Mouse (Mus musculus): ENCODE results near the gene Plac1.

The Plac1 gene

GRCm38 (mm10) chrX:53197681-53198080 lies 42.2 kb downstream of the Plac1 start:
- no peak for DNase-seq (ENCODE audit: low spot score)

GRCm38 (mm10) chrX:53196392-53196791 lies 43.5 kb downstream of the Plac1 start:
- no peak for DNase-seq (ENCODE audit: low spot score)

GRCm38 (mm10) chrX:53188692-53189091 lies 51.2 kb downstream of the Plac1 start:
- no peak for DNase-seq (ENCODE audit: low spot score)

GRCm38 (mm10) chrX:53179801-53180200 lies 60.1 kb downstream of the Plac1 start:
- DNase-seq (ENCODE audit: low spot score): no peak

- DNase-seq (ENCODE audit: low spot score): no peak
Observed at GRCm38 (mm10) chrX:53176296-53176695, 63.6 kb downstream of the Plac1 start.

GRCm38 (mm10) chrX:53168623-53169022 lies 71.3 kb downstream of the Plac1 start:
- DNase-seq (ENCODE audit: low spot score): no peak

GRCm38 (mm10) chrX:53166901-53167525 lies 72.9 kb downstream of the Plac1 start:
- no peak for DNase-seq (ENCODE audit: low spot score)

- no peak for DNase-seq (ENCODE audit: low spot score)
Observed at GRCm38 (mm10) chrX:53166251-53166900, 73.5 kb downstream of the Plac1 start.

GRCm38 (mm10) chrX:53162589-53162988 lies 77.3 kb downstream of the Plac1 start:
- no peak for DNase-seq (ENCODE audit: low spot score)

- DNase-seq (ENCODE audit: low spot score): no peak
Observed at GRCm38 (mm10) chrX:53161583-53161982, 78.3 kb downstream of the Plac1 start.

- DNase-seq (ENCODE audit: low spot score): no peak
Observed at GRCm38 (mm10) chrX:53161115-53161514, 78.8 kb downstream of the Plac1 start.

- no peak for DNase-seq (ENCODE audit: low spot score)
Observed at GRCm38 (mm10) chrX:53148039-53148438, 91.9 kb downstream of the Plac1 start.

GRCm38 (mm10) chrX:53146389-53146917 lies 93.5 kb downstream of the Plac1 start:
- DNase-seq (ENCODE audit: low spot score): no peak

GRCm38 (mm10) chrX:53139641-53140040 lies 100.3 kb downstream of the Plac1 start:
- DNase-seq (ENCODE audit: low spot score): no peak

- DNase-seq (ENCODE audit: low spot score): no peak
Observed at GRCm38 (mm10) chrX:53137066-53137465, 102.8 kb downstream of the Plac1 start.

- DNase-seq (ENCODE audit: low spot score): no peak
Observed at GRCm38 (mm10) chrX:53129501-53129900, 110.4 kb downstream of the Plac1 start.

- no peak for DNase-seq (ENCODE audit: low spot score)
Observed at GRCm38 (mm10) chrX:53126492-53127033, 113.3 kb downstream of the Plac1 start.

GRCm38 (mm10) chrX:53125838-53126467 lies 114.0 kb downstream of the Plac1 start:
- DNase-seq (ENCODE audit: low spot score): no peak

GRCm38 (mm10) chrX:53123562-53123961 lies 116.3 kb downstream of the Plac1 start:
- DNase-seq (ENCODE audit: low spot score): no peak

GRCm38 (mm10) chrX:53118631-53119030 lies 121.3 kb downstream of the Plac1 start:
- DNase-seq (ENCODE audit: low spot score): no peak

GRCm38 (mm10) chrX:53118019-53118418 lies 121.9 kb downstream of the Plac1 start:
- DNase-seq (ENCODE audit: low spot score): no peak

- no peak for DNase-seq (ENCODE audit: low spot score)
Observed at GRCm38 (mm10) chrX:53114994-53115393, 124.9 kb downstream of the Plac1 start.

- DNase-seq (ENCODE audit: low spot score): no peak
Observed at GRCm38 (mm10) chrX:53110142-53110541, 129.8 kb downstream of the Plac1 start.
